Mouse (Mus musculus): ENCODE data around the gene Hoxc13. TPM values are rescaled to one million over a fixed set of nuclear protein-coding genes. Genes with fewer than 3 reads are reported as not detected.
A peak's percentile ranks its signal among the peaks of the same experiment; 100 is the strongest.

Hoxc13 gene
- 0.23 and 0.24 TPM in 2 replicates for polyA plus RNA-seq (2016; fragmentation: Nextera tagmentation; extraction: Ambion mirVana)

DNA sequence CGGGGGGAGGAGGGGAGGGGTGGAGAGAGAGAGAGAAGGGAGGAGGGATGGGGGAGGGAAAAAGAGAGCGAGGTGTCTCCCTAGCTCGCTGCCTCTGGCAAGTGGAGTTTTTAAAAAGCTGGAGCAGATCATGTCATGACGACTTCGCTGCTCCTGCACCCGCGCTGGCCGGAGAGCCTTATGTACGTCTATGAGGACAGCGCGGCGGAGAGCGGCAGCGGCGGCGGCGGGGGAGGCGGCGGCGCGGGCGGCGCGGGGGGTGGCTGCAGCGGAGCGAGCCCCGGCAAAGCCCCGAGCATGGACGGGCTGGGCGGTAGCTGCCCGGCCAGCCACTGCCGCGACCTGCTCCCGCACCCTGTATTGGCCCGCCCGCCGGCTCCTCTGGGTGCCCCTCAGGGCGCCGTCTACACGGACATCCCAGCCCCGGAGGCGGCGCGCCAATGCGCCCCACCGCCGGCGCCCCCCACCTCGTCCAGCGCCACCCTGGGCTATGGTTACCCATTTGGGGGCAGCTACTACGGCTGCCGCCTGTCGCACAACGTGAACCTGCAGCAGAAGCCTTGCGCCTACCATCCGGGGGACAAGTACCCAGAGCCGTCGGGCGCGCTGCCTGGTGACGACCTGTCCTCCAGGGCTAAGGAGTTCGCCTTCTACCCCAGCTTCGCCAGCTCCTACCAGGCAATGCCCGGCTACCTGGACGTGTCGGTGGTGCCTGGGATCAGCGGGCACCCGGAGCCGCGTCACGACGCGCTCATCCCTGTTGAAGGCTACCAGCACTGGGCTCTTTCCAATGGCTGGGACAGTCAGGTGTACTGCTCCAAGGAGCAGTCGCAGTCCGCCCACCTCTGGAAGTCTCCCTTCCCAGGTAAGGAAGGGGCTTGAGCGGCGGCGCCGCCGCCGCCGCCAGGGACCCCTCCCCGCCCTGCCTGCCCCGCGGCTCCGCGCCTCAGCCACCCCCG is at the start of gene Hoxc13:
Gene Hoxc13, plus strand, starts transcription at position 51 of the 959 bp plus-strand sequence.
- WGBS: under 1% methylated on average over 73 of the region's 88 CpGs
- Histone ChIP-seq H3K4me1 (peaks cover 13% of the 10 kb centered on the region), H3K4me2 (replicated peaks) (peak within 1 kb of the TSS; percentile 45), H3K9me3 (no peaks in the 10 kb centered on the region), H3K27me3 (peaks cover 99% of the 10 kb centered on the region), H3K36me3 (no peaks in the 10 kb centered on the region), H3K4me3 (peak within 1 kb of the TSS; percentile 32), H3K27ac (replicated peaks) (no peak within 1 kb of the TSS), H3K9ac (replicated peaks) (no peak within 1 kb of the TSS)
- ATAC-seq (ENCODE audit: low FRiP score, low read depth): peak; percentile 63

GRCm38 (mm10) chr15:102885803-102886202 is 35.1 kb upstream of the Hoxc13 start:
- no peak for ATAC-seq (ENCODE audit: low FRiP score, low read depth)
- H3K9ac ChIP-seq (replicated peaks): no peak overlapping the region
- H3K27ac ChIP-seq (replicated peaks): no peak overlapping the region
- peaks cover 4% of the 10 kb centered on the region; the same call in 1 of the 2 replicates for H3K27me3 ChIP-seq
- 32% methylated on average over 1 of the region's 1 CpGs for WGBS
- no peak overlapping the region for H3K4me3 ChIP-seq
- no peak overlapping the region for H3K4me2 ChIP-seq (replicated peaks)
- H3K4me1 ChIP-seq: no peaks in the 10 kb centered on the region
- no peaks in the 10 kb centered on the region for H3K36me3 ChIP-seq
- no peaks in the 10 kb centered on the region for H3K9me3 ChIP-seq

DNA sequence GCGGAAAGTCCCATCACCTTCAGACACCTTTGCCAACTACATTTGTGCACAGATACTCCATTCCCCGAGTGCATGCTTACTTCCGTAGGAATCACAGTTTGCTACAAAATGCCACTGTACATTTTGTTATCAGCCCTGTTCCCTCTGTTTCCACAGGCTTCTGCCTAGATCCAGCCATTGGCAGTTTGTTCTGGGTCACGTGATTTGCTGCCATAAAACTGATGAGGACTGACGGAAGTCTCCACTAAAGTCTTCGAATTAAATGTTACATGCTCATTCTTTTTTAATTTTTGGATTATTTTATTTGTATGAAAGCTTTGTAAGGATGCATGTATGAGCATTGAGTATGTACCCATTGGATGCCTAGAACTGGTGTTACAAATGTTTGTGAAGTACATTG is 25.8 kb upstream of the Hoxc13 start:
- Histone ChIP-seq H3K9me3 (no peaks in the 10 kb centered on the region), H3K4me2 (replicated peaks) (no peak overlapping the region), H3K36me3 (no peaks in the 10 kb centered on the region), H3K27me3 (peaks cover 21% of the 10 kb centered on the region), H3K9ac (replicated peaks) (no peak overlapping the region), H3K4me3 (no peak overlapping the region), H3K27ac (replicated peaks) (no peak overlapping the region), H3K4me1 (no peaks in the 10 kb centered on the region)
- ATAC-seq (ENCODE audit: low FRiP score, low read depth): no peak
- WGBS: 93% methylated on average over 6 of the region's 6 CpGs

DNA sequence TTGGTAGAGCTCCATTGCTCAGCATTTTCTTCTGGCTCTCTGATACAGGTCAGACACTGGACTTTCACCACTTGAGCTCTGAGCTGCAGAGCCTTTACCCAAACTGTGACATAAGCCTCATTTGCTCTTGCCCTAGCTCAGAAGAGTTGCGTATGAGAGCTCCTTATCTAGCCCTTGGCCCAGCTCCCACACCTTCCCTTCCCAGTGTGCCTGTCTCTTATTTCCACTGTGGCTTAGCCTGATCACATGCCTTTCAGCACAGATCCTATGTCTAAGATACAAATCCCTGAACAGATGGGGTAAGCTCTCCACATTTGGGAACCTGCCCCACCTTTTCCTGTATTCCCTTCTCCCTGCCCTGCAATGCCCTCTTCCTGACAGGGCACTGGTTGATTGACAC is 16.0 kb upstream of the Hoxc13 start:
- WGBS: 61% methylated on average over 1 of the region's 1 CpGs
- H3K4me1 ChIP-seq: no peaks in the 10 kb centered on the region
- ATAC-seq (ENCODE audit: low FRiP score, low read depth): no peak
- H3K27ac ChIP-seq (replicated peaks): no peak overlapping the region
- H3K4me2 ChIP-seq (replicated peaks): no peak overlapping the region
- H3K9me3 ChIP-seq: no peaks in the 10 kb centered on the region
- H3K36me3 ChIP-seq: no peaks in the 10 kb centered on the region
- peaks cover 73% of the 10 kb centered on the region for H3K27me3 ChIP-seq
- H3K4me3 ChIP-seq: no peak overlapping the region
- no peak overlapping the region for H3K9ac ChIP-seq (replicated peaks)

GRCm38 (mm10) chr15:102909536-102909935 is 11.4 kb upstream of the Hoxc13 start:
- Histone ChIP-seq H3K4me1 (no peaks in the 10 kb centered on the region), H3K27ac (replicated peaks) (no peak overlapping the region), H3K27me3 (peaks cover 90% of the 10 kb centered on the region), H3K9ac (replicated peaks) (no peak overlapping the region), H3K36me3 (no peaks in the 10 kb centered on the region), H3K4me3 (no peak overlapping the region), H3K9me3 (no peaks in the 10 kb centered on the region), H3K4me2 (replicated peaks) (no peak overlapping the region)
- under 1% methylated on average over 4 of the region's 4 CpGs for WGBS
- ATAC-seq (ENCODE audit: low FRiP score, low read depth): no peak

DNA sequence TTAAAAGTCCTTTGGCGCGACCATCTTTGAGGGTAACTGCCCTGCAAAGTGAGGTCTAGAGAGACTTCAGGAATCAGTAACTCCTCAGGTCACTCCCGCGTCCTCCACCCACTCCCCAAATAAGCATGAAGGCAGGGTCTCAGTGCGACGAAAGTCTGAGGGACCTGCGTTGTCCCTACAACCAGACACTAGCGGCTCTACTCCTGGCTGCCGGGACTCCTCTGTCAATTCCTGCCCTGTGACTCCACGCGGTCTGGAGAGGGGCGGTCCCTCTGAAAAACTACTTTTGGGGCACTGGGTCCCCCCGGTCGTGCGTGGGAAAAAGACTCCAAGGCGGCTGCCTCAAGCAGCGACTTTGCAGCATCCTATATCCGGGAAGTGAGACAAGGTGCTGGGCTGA is 10.9 kb upstream of the Hoxc13 start:
- Histone ChIP-seq H3K9me3 (no peaks in the 10 kb centered on the region), H3K4me3 (no peak overlapping the region), H3K4me1 (no peaks in the 10 kb centered on the region), H3K27ac (replicated peaks) (no peak overlapping the region), H3K27me3 (peaks cover 90% of the 10 kb centered on the region), H3K36me3 (no peaks in the 10 kb centered on the region), H3K4me2 (replicated peaks) (no peak overlapping the region), H3K9ac (replicated peaks) (no peak overlapping the region)
- no peak for ATAC-seq (ENCODE audit: low FRiP score, low read depth)
- under 1% methylated on average over 18 of the region's 18 CpGs for WGBS

DNA sequence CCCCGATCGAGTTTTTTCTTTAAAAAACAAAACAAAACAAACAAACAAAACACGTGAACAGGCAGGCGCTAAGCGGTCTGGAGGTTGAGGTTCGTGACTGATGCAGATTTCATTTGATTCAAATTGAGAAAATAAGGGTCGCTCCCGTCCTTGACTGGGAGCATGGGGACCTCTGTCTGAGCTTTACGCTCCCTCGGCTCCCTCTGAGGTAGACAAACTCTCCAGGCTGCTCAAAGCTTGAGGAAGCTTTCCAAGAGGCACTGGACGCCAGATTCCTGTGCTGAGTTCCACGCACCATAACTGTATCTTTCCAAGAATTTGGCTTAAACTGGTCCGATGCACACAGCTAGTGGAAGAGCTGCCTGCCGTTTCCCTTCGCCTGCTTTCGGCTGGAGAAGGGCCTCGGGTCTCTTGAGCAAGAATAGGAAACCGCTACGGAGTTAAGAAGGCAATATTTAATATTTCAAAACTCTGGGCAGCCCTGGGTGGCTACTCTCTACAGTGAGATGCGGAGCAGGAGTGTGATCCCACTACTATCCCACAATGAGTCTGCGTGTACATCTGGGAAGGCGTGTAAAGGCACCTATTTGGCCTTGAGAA is 10.3 kb upstream of the Hoxc13 start:
- H3K9me3 ChIP-seq: no peaks in the 10 kb centered on the region
- no peaks in the 10 kb centered on the region for H3K4me1 ChIP-seq
- no peak overlapping the region for H3K4me3 ChIP-seq
- ATAC-seq (ENCODE audit: low FRiP score, low read depth): no peak
- peaks cover 88% of the 10 kb centered on the region for H3K27me3 ChIP-seq
- H3K27ac ChIP-seq (replicated peaks): no peak overlapping the region
- no peaks in the 10 kb centered on the region for H3K36me3 ChIP-seq
- WGBS: 1% methylated on average over 22 of the region's 22 CpGs
- no peak overlapping the region for H3K9ac ChIP-seq (replicated peaks)
- H3K4me2 ChIP-seq (replicated peaks): no peak overlapping the region

DNA sequence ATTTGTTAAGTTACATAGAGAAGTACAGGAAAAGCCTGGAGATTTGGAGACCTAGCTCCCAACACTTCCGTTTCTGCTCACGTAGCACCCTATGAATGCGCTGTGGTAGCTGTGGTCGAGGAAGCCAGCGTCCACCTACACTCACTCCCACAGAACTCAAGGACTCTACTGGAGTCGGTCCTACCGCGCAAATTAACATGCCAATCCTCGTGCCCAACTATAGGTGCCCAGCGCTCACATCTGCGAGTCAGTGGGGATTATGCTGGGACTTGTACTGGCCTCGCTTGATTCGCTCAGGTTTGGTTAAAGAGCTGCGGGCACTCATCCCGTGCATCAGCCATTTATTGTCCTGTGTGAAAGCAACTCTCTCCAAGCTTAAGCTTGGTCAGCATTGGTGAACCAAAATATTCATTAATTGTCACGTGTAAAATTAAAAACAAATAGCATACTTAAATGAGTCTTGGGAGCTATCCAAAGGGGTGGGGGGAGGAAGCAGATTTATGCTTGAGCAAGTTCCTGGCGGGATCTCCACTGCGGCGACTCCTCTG is 7.8 kb upstream of the Hoxc13 start:
- H3K36me3 ChIP-seq: no peaks in the 10 kb centered on the region
- H3K4me2 ChIP-seq (replicated peaks): no peak overlapping the region
- H3K9ac ChIP-seq (replicated peaks): no peak overlapping the region
- H3K4me1 ChIP-seq: no peaks in the 10 kb centered on the region
- H3K27ac ChIP-seq (replicated peaks): no peak overlapping the region
- H3K9me3 ChIP-seq: no peaks in the 10 kb centered on the region
- H3K4me3 ChIP-seq: no peak overlapping the region
- H3K27me3 ChIP-seq: peaks cover 90% of the 10 kb centered on the region
- under 1% methylated on average over 19 of the region's 19 CpGs for WGBS
- ATAC-seq (ENCODE audit: low FRiP score, low read depth): no peak

DNA sequence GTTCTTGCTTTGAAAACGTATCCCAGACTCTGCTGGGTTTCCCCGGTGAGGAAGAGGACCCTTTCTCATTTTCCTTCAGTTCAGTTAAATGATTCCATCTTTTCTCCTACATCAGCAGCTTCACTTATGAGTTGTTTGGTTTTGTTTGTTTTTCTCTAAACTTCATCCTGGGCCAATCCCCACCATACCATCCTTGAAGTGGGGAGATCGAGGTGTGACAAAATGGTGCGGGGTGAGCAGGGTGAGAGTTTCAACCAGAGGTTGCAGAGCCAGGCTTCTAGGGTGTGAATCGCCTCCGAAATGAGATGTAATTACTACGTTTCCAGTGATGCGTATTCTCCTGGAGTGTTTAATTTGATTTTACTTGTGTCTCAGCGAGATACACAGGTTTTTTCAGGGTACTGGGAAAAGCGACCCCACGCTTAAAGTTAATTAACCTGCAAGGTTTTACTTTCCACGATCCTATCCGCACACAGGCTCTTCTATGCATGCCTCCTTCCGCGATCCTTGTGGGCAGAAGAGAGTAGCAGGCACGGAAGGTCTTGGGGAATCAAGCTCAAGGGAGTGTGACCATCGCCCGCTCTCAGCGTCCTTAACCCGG is 2.8 kb upstream of the Hoxc13 start:
- Histone ChIP-seq H3K27me3 (peaks cover 92% of the 10 kb centered on the region), H3K27ac (replicated peaks) (no peak overlapping the region), H3K4me3 (no peak overlapping the region), H3K36me3 (no peaks in the 10 kb centered on the region), H3K9me3 (no peaks in the 10 kb centered on the region), H3K9ac (replicated peaks) (no peak overlapping the region), H3K4me1 (peaks cover 13% of the 10 kb centered on the region), H3K4me2 (replicated peaks) (no peak overlapping the region)
- WGBS: under 1% methylated on average over 20 of the region's 20 CpGs
- ATAC-seq (ENCODE audit: low FRiP score, low read depth): no peak

DNA sequence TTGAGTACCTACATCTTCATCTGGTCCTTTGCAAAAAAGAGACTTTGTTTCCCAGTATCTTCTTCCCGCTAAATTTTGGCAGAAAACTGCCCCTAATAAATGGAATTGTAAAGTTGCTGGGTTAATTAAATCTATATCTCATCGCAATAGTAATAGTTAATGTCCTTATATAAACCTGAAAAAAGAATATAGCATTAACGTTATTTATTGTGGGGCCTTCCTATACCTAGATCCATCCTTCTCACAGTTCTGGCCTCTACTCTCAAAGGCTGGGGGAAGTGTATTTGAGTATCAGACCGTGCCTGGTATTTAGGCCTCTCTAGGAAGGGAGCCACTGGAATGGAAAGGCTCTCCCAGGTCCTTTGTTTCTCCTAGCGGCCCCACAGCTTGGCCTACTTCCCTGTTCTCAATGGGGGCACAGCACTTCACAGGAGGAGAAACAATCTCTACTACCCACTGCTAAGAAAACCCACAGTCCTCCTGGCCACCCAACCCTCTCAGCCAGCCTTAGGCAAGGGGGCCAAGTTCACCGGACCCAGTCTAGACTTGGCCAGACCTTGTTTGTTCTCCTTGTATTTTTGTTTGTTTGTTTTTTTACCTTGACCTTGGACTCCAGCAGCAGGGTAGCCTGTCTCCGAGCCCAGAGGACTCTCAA is 2.2 kb upstream of the Hoxc13 start:
- WGBS: 3% methylated on average over 7 of the region's 7 CpGs
- Histone ChIP-seq H3K27me3 (peaks cover 94% of the 10 kb centered on the region), H3K4me1 (peaks cover 13% of the 10 kb centered on the region), H3K9ac (replicated peaks) (no peak overlapping the region), H3K9me3 (no peaks in the 10 kb centered on the region), H3K4me3 (no peak overlapping the region), H3K27ac (replicated peaks) (no peak overlapping the region), H3K4me2 (replicated peaks) (no peak overlapping the region), H3K36me3 (no peaks in the 10 kb centered on the region)
- no peak for ATAC-seq (ENCODE audit: low FRiP score, low read depth)

GRCm38 (mm10) chr15:102919336-102920180 is 1.3 kb upstream of the Hoxc13 start:
- Histone ChIP-seq H3K4me1 (peaks cover 13% of the 10 kb centered on the region), H3K27ac (replicated peaks) (no peak overlapping the region), H3K4me3 (no peak overlapping the region), H3K27me3 (peaks cover 97% of the 10 kb centered on the region), H3K9ac (replicated peaks) (no peak overlapping the region), H3K4me2 (replicated peaks) (no peak overlapping the region), H3K9me3 (no peaks in the 10 kb centered on the region), H3K36me3 (no peaks in the 10 kb centered on the region)
- no peak for ATAC-seq (ENCODE audit: low FRiP score, low read depth)
- 3% methylated on average over 12 of the region's 12 CpGs for WGBS

Data from midbrain, embryonic 12.5 days (tissue).